Mouse (Mus musculus): ENCODE data around the gene Prkg1. TPM values are rescaled to one million over a fixed set of nuclear protein-coding genes. Genes with fewer than 3 reads are reported as not detected.

Prkg1 gene
- polyA plus RNA-seq, 1 experiment from 2014 or later = 1.1 TPM

DNA sequence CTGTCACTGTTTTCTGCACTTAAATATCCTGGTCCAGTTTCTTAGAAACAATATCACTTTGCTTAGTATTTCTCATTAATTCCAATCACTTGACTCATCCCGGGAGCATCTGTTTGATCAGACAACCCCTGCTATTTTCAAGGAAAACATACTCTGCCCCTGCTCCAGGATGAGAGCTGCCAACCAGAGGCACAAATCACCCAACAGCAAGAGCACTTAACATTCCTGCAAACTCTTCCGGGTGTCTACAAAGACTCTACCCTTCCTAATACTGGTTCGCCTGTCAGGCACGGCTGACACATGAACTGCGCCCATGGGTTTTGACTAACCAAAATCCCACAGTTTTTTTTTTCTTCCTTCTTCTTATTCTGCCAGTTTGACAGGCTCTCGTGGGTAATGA lies 65.9 kb downstream of the Prkg1 start:
- H3K27ac ChIP-seq (ENCODE audit: low read depth, low read length) = no peak overlapping the region
- H3K36me3 ChIP-seq (ENCODE audit: control insufficient read depth, insufficient read depth, low read length) = no peaks in the 10 kb centered on the region
- no peaks in the 10 kb centered on the region for H3K9me3 ChIP-seq (replicated peaks; ENCODE audit: control insufficient read depth, low read length)
- no peaks in the 10 kb centered on the region for H3K27me3 ChIP-seq (replicated peaks; ENCODE audit: control insufficient read depth, insufficient read depth, low read length)
- H3K4me1 ChIP-seq (ENCODE audit: control insufficient read depth, insufficient read depth, low read length) = no peaks in the 10 kb centered on the region
- no peak for DNase-seq (ENCODE audit: low spot score)
- 85% methylated on average over 6 of the region's 6 CpGs for WGBS
- H3K9ac ChIP-seq (ENCODE audit: low read length) = no peak overlapping the region
- H3K4me2 ChIP-seq (ENCODE audit: low read length) = no peak overlapping the region
- H3K4me3 ChIP-seq (ENCODE audit: low read depth, low read length) = no peak overlapping the region
- no peak for ATAC-seq

DNA sequence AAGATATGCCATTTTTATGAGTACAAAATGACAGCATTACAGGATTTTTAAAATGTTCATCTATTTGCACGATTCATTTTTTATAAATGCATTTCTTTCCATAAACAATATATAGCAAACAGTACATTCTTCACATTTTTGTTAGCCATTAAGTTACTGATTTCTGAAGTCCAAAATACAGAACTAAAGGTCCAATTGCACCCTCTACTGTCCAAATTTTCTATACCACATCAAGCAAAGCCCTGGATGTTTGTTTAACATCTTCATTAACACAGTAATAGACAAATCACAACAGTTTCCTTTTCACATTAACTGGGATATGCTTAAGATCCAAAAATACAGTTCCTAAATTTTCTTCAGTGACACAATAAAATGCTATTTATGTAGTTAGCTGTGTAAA lies 84.0 kb downstream of the Prkg1 start:
- Histone ChIP-seq H3K27ac (ENCODE audit: low read depth, low read length) (no peak overlapping the region), H3K4me2 (ENCODE audit: low read length) (no peak overlapping the region), H3K4me1 (ENCODE audit: control insufficient read depth, insufficient read depth, low read length) (no peaks in the 10 kb centered on the region), H3K9ac (ENCODE audit: low read length) (no peak overlapping the region), H3K27me3 (replicated peaks; ENCODE audit: control insufficient read depth, insufficient read depth, low read length) (no peaks in the 10 kb centered on the region), H3K36me3 (ENCODE audit: control insufficient read depth, insufficient read depth, low read length) (no peaks in the 10 kb centered on the region), H3K9me3 (replicated peaks; ENCODE audit: control insufficient read depth, low read length) (no peaks in the 10 kb centered on the region), H3K4me3 (ENCODE audit: low read depth, low read length) (no peak overlapping the region)
- ATAC-seq (no peak), DNase-seq (ENCODE audit: low spot score) (peak; percentile 78)
- 32% methylated on average over 1 of the region's 1 CpGs for WGBS

DNA sequence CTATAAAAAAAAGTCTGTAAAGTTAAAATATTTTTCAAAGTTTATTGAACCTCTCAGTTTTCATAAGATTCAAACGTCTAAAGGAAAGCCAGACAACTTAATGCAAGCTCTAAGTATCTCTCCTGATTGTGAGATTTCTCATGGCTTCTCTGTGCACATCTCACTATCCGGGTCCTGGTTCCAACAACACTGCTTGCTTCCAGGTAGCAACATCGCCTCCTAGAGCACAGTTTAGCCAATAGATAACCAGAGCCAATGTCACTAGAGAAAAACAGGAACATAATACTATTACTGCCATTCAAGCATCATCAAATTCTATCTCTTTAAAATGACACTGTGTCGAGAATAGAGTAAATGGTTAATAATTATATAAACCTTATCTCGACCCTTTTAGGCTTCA lies 86.5 kb downstream of the Prkg1 start:
- ATAC-seq (no peak), DNase-seq (ENCODE audit: low spot score) (peak; percentile 47)
- Histone ChIP-seq H3K9me3 (replicated peaks; ENCODE audit: control insufficient read depth, low read length) (no peaks in the 10 kb centered on the region), H3K4me3 (ENCODE audit: low read depth, low read length) (no peak overlapping the region), H3K27me3 (replicated peaks; ENCODE audit: control insufficient read depth, insufficient read depth, low read length) (no peaks in the 10 kb centered on the region), H3K9ac (ENCODE audit: low read length) (no peak overlapping the region), H3K36me3 (ENCODE audit: control insufficient read depth, insufficient read depth, low read length) (no peaks in the 10 kb centered on the region), H3K4me2 (ENCODE audit: low read length) (no peak overlapping the region), H3K27ac (ENCODE audit: low read depth, low read length) (no peak overlapping the region), H3K4me1 (ENCODE audit: control insufficient read depth, insufficient read depth, low read length) (no peaks in the 10 kb centered on the region)
- WGBS = 38% methylated on average over 5 of the region's 5 CpGs

DNA sequence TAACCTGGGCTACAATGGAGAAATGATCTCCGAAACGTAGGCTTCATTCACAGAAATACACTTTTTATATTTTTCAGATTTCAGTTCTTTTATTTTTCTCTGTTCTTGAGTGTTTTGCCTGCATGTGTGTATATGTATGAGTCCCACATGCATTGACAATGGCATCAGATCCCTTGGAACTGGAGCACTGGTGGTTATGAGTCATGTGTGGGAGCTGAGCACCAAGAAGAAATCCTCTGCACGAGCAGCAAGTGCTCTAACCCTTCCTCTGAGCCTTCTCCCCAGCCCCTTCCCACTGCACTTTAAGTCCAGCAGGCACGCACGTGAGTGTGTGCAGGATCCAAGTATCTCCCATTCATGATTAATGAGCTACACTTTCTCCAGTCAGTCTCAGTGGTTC lies 93.1 kb downstream of the Prkg1 start:
- no peak for ATAC-seq
- Histone ChIP-seq H3K4me2 (ENCODE audit: low read length) (no peak overlapping the region), H3K4me1 (ENCODE audit: control insufficient read depth, insufficient read depth, low read length) (no peaks in the 10 kb centered on the region), H3K27ac (ENCODE audit: low read depth, low read length) (no peak overlapping the region), H3K9me3 (replicated peaks; ENCODE audit: control insufficient read depth, low read length) (no peaks in the 10 kb centered on the region), H3K9ac (ENCODE audit: low read length) (no peak overlapping the region), H3K27me3 (replicated peaks; ENCODE audit: control insufficient read depth, insufficient read depth, low read length) (no peaks in the 10 kb centered on the region), H3K4me3 (ENCODE audit: low read depth, low read length) (no peak overlapping the region), H3K36me3 (ENCODE audit: control insufficient read depth, insufficient read depth, low read length) (no peaks in the 10 kb centered on the region)
- DNase-seq (ENCODE audit: low spot score) = no peak
- WGBS = 69% methylated on average over 5 of the region's 5 CpGs

DNA sequence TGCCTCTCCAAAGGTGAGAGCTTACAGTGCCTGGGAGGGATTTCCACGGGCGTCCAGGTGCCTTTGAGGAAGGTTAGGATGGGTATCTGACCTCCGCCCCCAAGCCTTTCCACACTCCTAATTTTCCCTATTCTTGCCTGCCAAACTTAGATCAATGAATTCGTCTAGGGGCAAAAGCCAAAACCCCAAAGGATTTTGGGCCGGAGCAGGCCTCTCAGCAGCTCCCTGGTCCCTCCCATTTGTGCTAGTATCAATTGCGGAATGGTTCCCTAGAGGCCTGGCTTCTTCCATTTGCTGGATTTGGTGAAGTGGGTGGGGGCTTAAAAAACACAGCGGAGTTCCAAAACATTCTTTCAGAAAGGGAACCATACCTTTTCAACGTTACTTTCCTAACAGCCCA lies 99.8 kb downstream of the Prkg1 start:
- H3K4me3 ChIP-seq (ENCODE audit: low read depth, low read length) = peak overlapping the region; percentile 49
- peak overlapping the region; percentile 92 for H3K4me2 ChIP-seq (ENCODE audit: low read length)
- peaks cover 4% of the 10 kb centered on the region; the same call in 1 of the 2 replicates for H3K4me1 ChIP-seq (ENCODE audit: control insufficient read depth, insufficient read depth, low read length)
- H3K9me3 ChIP-seq (replicated peaks; ENCODE audit: control insufficient read depth, low read length) = no peaks in the 10 kb centered on the region
- H3K36me3 ChIP-seq (ENCODE audit: control insufficient read depth, insufficient read depth, low read length) = no peaks in the 10 kb centered on the region
- 3% methylated on average over 8 of the region's 8 CpGs for WGBS
- DNase-seq (ENCODE audit: low spot score) (no peak), ATAC-seq (no peak)
- no peak overlapping the region for H3K27ac ChIP-seq (ENCODE audit: low read depth, low read length)
- H3K27me3 ChIP-seq (replicated peaks; ENCODE audit: control insufficient read depth, insufficient read depth, low read length) = no peaks in the 10 kb centered on the region
- H3K9ac ChIP-seq (ENCODE audit: low read length) = peak overlapping the region; percentile 74

DNA sequence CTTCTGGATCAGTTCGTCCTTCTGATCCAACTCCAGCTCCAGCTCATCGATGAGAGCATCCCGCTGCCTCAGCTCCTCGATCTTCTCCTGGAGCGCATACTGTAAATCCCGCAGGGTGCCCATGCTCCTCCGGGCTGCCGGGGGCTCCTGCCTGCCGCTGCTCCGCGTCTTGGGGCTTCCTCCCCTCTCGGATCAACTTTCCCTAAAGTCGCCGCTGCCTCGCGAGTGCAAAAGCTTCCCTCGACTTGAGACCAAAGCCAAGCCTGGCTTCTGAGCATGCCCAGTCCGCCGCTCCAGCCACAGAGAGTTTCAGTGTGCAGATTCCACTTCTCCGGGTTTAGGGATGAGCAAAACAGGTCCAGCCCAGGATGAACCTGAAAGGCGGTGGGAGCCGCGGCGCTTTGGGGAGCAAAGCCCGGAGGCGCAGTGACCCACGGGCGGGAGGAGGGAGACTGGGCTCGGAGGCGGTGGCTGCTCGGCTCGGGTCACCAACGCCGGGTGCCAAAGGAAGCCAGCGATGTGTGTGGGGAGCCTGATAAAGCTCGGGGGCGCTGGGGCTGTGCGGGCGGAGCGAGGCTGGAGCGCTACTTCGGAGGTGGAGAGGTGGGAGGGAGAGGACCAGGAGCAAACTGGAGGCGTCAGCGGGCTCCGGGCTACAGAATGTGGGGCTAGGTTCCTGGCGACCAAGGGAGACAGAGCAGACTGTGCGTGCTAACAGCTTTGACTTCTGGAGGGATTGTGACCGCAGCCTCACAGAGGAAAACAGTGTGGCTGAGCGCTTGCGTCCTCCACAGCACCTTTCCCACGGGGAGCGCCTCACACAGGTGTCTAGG lies 100.5 kb downstream of the Prkg1 start:
- Histone ChIP-seq H3K27ac (ENCODE audit: low read depth, low read length) (peak overlapping the region; percentile 44; the same call in 1 of the 2 replicates), H3K4me3 (ENCODE audit: low read depth, low read length) (peak overlapping the region; percentile 49), H3K9ac (ENCODE audit: low read length) (peak overlapping the region; percentile 74), H3K4me1 (ENCODE audit: control insufficient read depth, insufficient read depth, low read length) (peaks cover 4% of the 10 kb centered on the region; the same call in 1 of the 2 replicates), H3K36me3 (ENCODE audit: control insufficient read depth, insufficient read depth, low read length) (no peaks in the 10 kb centered on the region), H3K27me3 (replicated peaks; ENCODE audit: control insufficient read depth, insufficient read depth, low read length) (no peaks in the 10 kb centered on the region), H3K4me2 (ENCODE audit: low read length) (peak overlapping the region; percentile 92), H3K9me3 (replicated peaks; ENCODE audit: control insufficient read depth, low read length) (no peaks in the 10 kb centered on the region)
- 1% methylated on average over 52 of the region's 52 CpGs for WGBS
- peak; percentile 82 for ATAC-seq
- DNase-seq (ENCODE audit: low spot score) = peak; percentile 73

DNA sequence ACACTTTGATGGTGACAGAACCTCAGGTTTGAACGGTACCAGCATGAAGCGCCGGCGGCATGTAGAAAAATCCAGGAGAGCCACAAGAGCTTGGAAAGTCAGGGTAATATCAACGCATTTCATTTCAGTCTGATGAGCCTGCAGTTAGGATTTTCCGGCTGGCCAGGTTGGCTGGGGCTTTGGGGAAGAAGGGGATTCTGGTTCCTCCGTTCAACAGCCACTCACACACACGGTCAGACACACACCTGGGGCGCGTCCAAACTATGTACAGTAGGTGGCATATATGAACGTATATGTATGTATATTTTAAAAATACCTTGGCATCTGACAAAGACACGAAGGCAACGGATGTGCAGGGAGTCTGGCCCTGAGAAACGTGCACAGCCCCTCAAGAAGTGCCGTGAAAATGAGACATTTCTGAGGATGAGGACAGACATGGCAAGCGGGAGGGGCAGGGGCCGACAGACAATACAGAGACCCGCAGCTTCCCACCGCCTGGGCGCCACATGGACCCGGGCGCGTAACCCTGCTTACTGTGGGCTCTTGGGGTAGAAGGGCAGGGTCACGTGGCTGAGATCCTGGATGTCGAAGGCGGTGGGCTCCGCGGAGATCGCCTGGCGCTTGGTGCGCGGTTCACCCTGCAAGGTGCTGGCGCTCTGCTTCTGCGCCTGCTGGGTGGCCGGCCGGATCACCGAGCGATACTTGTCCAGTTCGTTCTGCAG lies 101.2 kb downstream of the Prkg1 start:
- Histone ChIP-seq H3K4me1 (ENCODE audit: control insufficient read depth, insufficient read depth, low read length) (peaks cover 4% of the 10 kb centered on the region; the same call in 1 of the 2 replicates), H3K9ac (ENCODE audit: low read length) (peak overlapping the region; percentile 74), H3K27ac (ENCODE audit: low read depth, low read length) (peak overlapping the region; percentile 21; the same call in 1 of the 2 replicates), H3K9me3 (replicated peaks; ENCODE audit: control insufficient read depth, low read length) (no peaks in the 10 kb centered on the region), H3K4me2 (ENCODE audit: low read length) (peak overlapping the region; percentile 92), H3K27me3 (replicated peaks; ENCODE audit: control insufficient read depth, insufficient read depth, low read length) (no peaks in the 10 kb centered on the region), H3K36me3 (ENCODE audit: control insufficient read depth, insufficient read depth, low read length) (no peaks in the 10 kb centered on the region), H3K4me3 (ENCODE audit: low read depth, low read length) (peak overlapping the region; percentile 49)
- peak; percentile 83 for ATAC-seq
- DNase-seq (ENCODE audit: low spot score) = peak; percentile 55
- WGBS = 4% methylated on average over 39 of the region's 39 CpGs

DNA sequence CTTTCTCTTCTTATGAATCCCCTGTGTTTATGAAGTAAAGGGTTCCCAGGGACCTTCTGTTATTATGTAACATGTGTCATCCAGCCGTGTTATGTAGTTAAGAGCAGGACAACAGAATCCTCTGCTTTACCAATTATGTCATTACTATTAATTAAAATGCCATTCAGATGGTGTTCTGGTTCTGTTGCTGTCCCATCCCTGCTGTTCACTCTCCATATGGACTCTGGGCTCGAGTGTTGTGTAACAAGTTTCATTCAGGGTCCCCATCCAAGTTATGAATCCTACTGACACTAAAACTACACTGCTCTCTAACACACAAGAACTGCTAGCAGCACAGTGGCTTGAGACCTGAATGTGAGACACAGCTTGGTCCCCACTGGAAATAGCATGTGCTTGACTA lies 102.0 kb downstream of the Prkg1 start:
- H3K4me2 ChIP-seq (ENCODE audit: low read length) = 0 out of 2 replicates have a peak overlapping the region, but pooled peaks have one; percentile 24
- no peaks in the 10 kb centered on the region for H3K27me3 ChIP-seq (replicated peaks; ENCODE audit: control insufficient read depth, insufficient read depth, low read length)
- H3K27ac ChIP-seq (ENCODE audit: low read depth, low read length) = no peak overlapping the region
- H3K9ac ChIP-seq (ENCODE audit: low read length) = no peak overlapping the region
- no peak for ATAC-seq
- H3K36me3 ChIP-seq (ENCODE audit: control insufficient read depth, insufficient read depth, low read length) = no peaks in the 10 kb centered on the region
- 46% methylated on average over 2 of the region's 2 CpGs for WGBS
- H3K4me1 ChIP-seq (ENCODE audit: control insufficient read depth, insufficient read depth, low read length) = peaks cover 4% of the 10 kb centered on the region; the same call in 1 of the 2 replicates
- H3K9me3 ChIP-seq (replicated peaks; ENCODE audit: control insufficient read depth, low read length) = no peaks in the 10 kb centered on the region
- DNase-seq (ENCODE audit: low spot score) = no peak
- no peak overlapping the region for H3K4me3 ChIP-seq (ENCODE audit: low read depth, low read length)
